Mouse (Mus musculus) CH12.LX (cell line): Measurements from ENCODE around the gene Arrb1. TPM values are rescaled to one million over a fixed set of nuclear protein-coding genes. Genes with fewer than 3 reads are reported as not detected.

ENCODE experiments used
- DNase-seq: peaks from one replicate; pipeline ENCODE4 v3.0.0-alpha.2; 2013; ENCODE audit errors: extremely low read depth
- H3K27ac ChIP-seq: 2 replicates; pipeline ENCODE4 v1.5.1; 2012; ENCODE audit warnings: low read depth, mild to moderate bottlenecking, control low read depth, moderate library complexity; ENCODE audit not compliant: insufficient read depth
- H3K27me3 ChIP-seq: replicated peaks from 2 replicates; pipeline ENCODE3; 2012; ENCODE audit warnings: inconsistent platforms
- H3K36me3 ChIP-seq, 2 experiments: replicated peaks in 1 of 2; 2 replicates each; pipeline versions ENCODE3 to v1.6.1; 2012; ENCODE audit warnings: inconsistent platforms in 1 of 2, low read length in 1 of 2, mild to moderate bottlenecking in 1 of 2, mixed read lengths in 1 of 2, moderate library complexity in 1 of 2; ENCODE audit not compliant: control insufficient read depth in 1 of 2, insufficient read depth in 1 of 2
- H3K4me1 ChIP-seq, 2 experiments: 2 replicates each; pipeline ENCODE4 v1.6.1; 2012; ENCODE audit warnings: inconsistent platforms in 1 of 2, moderate library complexity in 1 of 2; ENCODE audit not compliant: insufficient read depth in 2 of 2, control insufficient read depth in 1 of 2
- H3K4me2 ChIP-seq: 2 replicates; pipeline ENCODE4 v1.6.1; 2012; ENCODE audit warnings: low read depth, mild to moderate bottlenecking, control low read depth; ENCODE audit not compliant: poor library complexity, insufficient read depth, severe bottlenecking
- H3K4me3 ChIP-seq, 3 experiments: fragments of 150-350 bp in 1 of 3; sonication (generic) in 1 of 3; replicated peaks in 1 of 3; 2 replicates each; pipeline versions ENCODE3 to v1.5.1; 2011 to 2012; ENCODE audit warnings: low read depth in 2 of 3, low read length in 2 of 3, mild to moderate bottlenecking in 2 of 3, moderate library complexity in 2 of 3, control low read depth in 1 of 3, improper control_type of control experiment in 1 of 3, inconsistent platforms in 1 of 3, mixed read lengths in 1 of 3; ENCODE audit not compliant: poor library complexity in 1 of 3
- H3K79me2 ChIP-seq: replicated peaks from 2 replicates; pipeline ENCODE4 v1.6.1; 2012; ENCODE audit warnings: mild to moderate bottlenecking, moderate library complexity; ENCODE audit not compliant: control insufficient read depth, poor library complexity, insufficient read depth, severe bottlenecking; ENCODE audit errors: extremely low read depth
- H3K9ac ChIP-seq: 2 replicates; pipeline ENCODE4 v1.6.1; 2012; ENCODE audit warnings: low read depth, mild to moderate bottlenecking, control low read depth, moderate library complexity; ENCODE audit not compliant: insufficient read depth
- H3K9me3 ChIP-seq: replicated peaks from 2 replicates; pipeline ENCODE3; 2012; ENCODE audit warnings: low read length, inconsistent platforms, mixed read lengths
- BHLHE40 ChIP-seq: IDR thresholded peaks from 2 replicates; pipeline ENCODE4 v1.6.1; 2011; ENCODE audit warnings: mild to moderate bottlenecking, low read depth, low read length, improper control_type of control experiment
- CHD2 ChIP-seq: IDR thresholded peaks from 2 replicates; pipeline ENCODE4 v1.6.1; 2011; ENCODE audit warnings: low read length, improper control_type of control experiment
- E2F4 ChIP-seq: IDR thresholded peaks from 2 replicates; pipeline ENCODE4 v1.6.1; 2011; ENCODE audit warnings: low read depth, low read length, improper control_type of control experiment; ENCODE audit not compliant: insufficient replicate concordance
- ELF1 ChIP-seq: IDR thresholded peaks from 2 replicates; pipeline ENCODE4 v1.6.1; 2014; ENCODE audit warnings: low read depth, mild to moderate bottlenecking, inconsistent platforms, low read length, improper control_type of control experiment
- GABPA ChIP-seq: IDR thresholded peaks from 2 replicates; pipeline ENCODE4 v1.6.1; 2012; ENCODE audit warnings: low read depth, low read length, improper control_type of control experiment, inconsistent platforms; ENCODE audit not compliant: insufficient replicate concordance
- JUN ChIP-seq: IDR thresholded peaks from 2 replicates; pipeline ENCODE4 v1.6.1; 2011; ENCODE audit warnings: low read depth, mild to moderate bottlenecking, low read length, improper control_type of control experiment, moderate library complexity; ENCODE audit not compliant: insufficient read depth
- KAT2A ChIP-seq: IDR thresholded peaks from 2 replicates; pipeline ENCODE4 v1.6.1; 2012; ENCODE audit warnings: low read length, improper control_type of control experiment, inconsistent platforms; ENCODE audit not compliant: insufficient replicate concordance
- MAZ ChIP-seq: IDR thresholded peaks from 2 replicates; pipeline ENCODE4 v1.6.1; 2012; ENCODE audit warnings: low read depth, mild to moderate bottlenecking, inconsistent platforms, low read length, improper control_type of control experiment, moderate library complexity
- NELFE ChIP-seq: IDR thresholded peaks from 2 replicates; pipeline ENCODE4 v1.6.1; 2011; ENCODE audit warnings: low read depth, low read length, improper control_type of control experiment
- NRF1 ChIP-seq: IDR thresholded peaks from 2 replicates; pipeline ENCODE4 v1.6.1; 2014; ENCODE audit warnings: low read depth, mild to moderate bottlenecking, inconsistent platforms, low read length, improper control_type of control experiment, moderate library complexity
- PAX5 ChIP-seq: IDR thresholded peaks from 2 replicates; pipeline ENCODE4 v1.6.1; 2012; ENCODE audit warnings: low read length, inconsistent platforms, mixed read lengths
- RCOR1 ChIP-seq: conservative IDR thresholded peaks from 2 replicates; pipeline ENCODE4 v1.6.1; 2012; ENCODE audit warnings: low read depth, mild to moderate bottlenecking, inconsistent platforms, low read length, improper control_type of control experiment
- SIN3A ChIP-seq: IDR thresholded peaks from 2 replicates; pipeline ENCODE4 v1.6.1; 2012; ENCODE audit warnings: low read length, improper control_type of control experiment, inconsistent platforms
- TCF12 ChIP-seq: IDR thresholded peaks from 2 replicates; pipeline ENCODE4 v1.6.1; 2014; ENCODE audit warnings: low read depth, mild to moderate bottlenecking, inconsistent platforms, low read length, improper control_type of control experiment
- USF1 ChIP-seq: IDR thresholded peaks from 2 replicates; pipeline ENCODE4 v1.6.1; 2014; ENCODE audit warnings: low read depth, mild to moderate bottlenecking, inconsistent platforms, low read length, improper control_type of control experiment
- ZC3H11A ChIP-seq: IDR thresholded peaks from 2 replicates; pipeline ENCODE4 v1.6.1; 2012; ENCODE audit warnings: low read depth, mild to moderate bottlenecking, inconsistent platforms, low read length, improper control_type of control experiment
- ZNF384 ChIP-seq: IDR thresholded peaks from 2 replicates; pipeline ENCODE4 v1.6.1; 2012; ENCODE audit warnings: low read depth, low read length, improper control_type of control experiment, inconsistent platforms
- dilution Hi-C: fragments of 300-500 bp; cut with MboI; formaldehyde crosslinking; loops from 2 replicates; pipeline ENCODE4 v1.14.3; 2020; ENCODE audit warnings: low sequenced_read_pairs; ENCODE audit not compliant: extremely low pct_unique_long_range_greater_than_20kb, extremely low pct_ligation_motif_present
- in situ Hi-C: fragments of 300-500 bp; cut with MboI; formaldehyde crosslinking; loops from 3 replicates; pipeline ENCODE4 v1.14.3; 2019; ENCODE audit warnings: low sequenced_read_pairs, low pct_ligation_motif_present, low pct_unique_long_range_greater_than_20kb, mixed read lengths
- polyA plus RNA-seq: library from polyadenylated mRNA; unstranded; fragments of >175 nt; gene quantifications from 2 replicates; pipeline ENCODE4 v1.2.1, GENCODE M21; 2012; ENCODE audit warnings: low read depth; ENCODE audit not compliant: insufficient read length
- total RNA-seq, 2 experiments: library from RNA; depleted of rRNA; stranded (reverse); fragments of 300-350 nt in 1 of 2; fragments of >200 nt in 1 of 2; gene quantifications; 2 replicates each; pipeline ENCODE4 v1.2.3; 2012 to 2014

The Arrb1 gene
- total and polyA plus RNA-seq, 3 experiments = 3.3 to 5.2 (median 4.2) TPM

DNA sequence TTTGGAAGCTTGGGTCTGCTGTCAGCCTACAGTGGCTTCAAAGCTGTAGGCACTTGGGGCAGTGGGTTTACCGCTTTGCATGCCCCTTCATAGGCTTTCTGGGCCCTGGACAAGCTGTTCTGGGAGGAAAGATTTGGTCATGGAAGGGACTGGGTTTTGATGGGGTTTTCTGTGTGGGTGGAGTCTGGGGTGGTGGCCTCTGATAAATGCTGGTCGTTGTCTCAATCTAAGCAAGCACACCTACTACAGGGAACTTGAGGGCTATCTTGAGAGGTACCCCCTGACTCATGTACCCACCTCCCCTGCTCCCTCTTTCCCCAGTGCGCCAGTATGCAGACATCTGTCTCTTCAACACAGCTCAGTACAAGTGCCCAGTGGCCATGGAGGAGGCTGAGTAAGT is 57.4 kb downstream of the Arrb1 start:
- Histone ChIP-seq H3K9me3 (no peaks in the 10 kb centered on the region), H3K4me2 (no peak overlapping the region), H3K36me3 (peaks cover 0 to 15% of the 10 kb centered on the region in 2 experiments), H3K4me1 (no peaks in the 10 kb centered on the region), H3K27me3 (no peaks in the 10 kb centered on the region), H3K79me2 (no peaks in the 10 kb centered on the region), H3K27ac (no peak overlapping the region), H3K9ac (no peak overlapping the region), H3K4me3 (no peak overlapping the region)
- TF ChIP-seq RCOR1 (no peak), NELFE (no peak), MAZ (no peak), NRF1 (no peak), TCF12 (no peak), CHD2 (no peak), BHLHE40 (no peak), ELF1 (no peak)
- in situ Hi-C loops = loop anchor here (5.0 kb wide), 1 partner anchor 35 kb away; no protein-coding TSS in a partner anchor
- dilution Hi-C loops = no loop called here
- no peak for DNase-seq

DNA sequence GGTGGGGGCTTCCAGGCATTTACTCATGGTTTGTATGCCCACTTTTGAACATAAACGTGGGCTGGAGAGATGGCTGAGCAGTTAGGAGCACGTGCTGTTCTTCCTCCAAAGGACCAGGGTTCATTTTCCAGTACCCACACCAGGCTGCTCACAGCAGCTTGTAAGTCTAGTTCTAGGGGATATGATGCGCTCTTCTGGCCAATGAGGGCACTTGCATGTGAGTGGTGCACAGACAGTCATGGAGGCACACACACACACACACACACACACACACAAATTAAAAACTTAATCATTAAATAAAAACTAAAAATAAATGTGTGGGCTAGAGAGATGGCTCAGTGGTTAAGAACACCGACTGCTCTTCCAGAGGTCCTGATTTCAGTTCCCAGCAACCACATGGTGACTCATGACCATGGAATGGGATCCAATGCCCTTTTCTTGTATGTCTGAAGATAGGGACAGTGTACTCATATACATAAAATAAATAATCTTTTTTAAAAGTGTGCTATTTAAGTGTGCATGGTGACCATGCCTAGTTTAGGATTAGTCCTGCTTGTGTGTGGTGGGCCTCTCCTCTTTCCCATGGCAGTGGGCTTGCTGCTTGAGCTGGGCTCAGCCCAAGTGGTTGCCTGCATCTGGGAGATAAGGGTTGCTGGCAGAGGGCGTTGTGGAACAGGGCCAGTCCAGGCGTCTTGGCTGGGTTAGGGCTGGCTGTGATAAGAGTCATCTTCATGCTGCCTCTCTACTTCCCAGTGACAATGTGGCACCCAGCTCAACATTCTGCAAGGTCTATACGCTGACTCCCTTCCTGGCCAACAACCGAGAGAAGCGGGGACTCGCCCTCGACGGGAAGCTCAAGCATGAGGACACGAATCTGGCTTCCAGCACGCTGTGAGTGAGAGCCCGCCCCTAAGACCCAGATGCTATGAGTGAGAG is 58.9 kb downstream of the Arrb1 start:
- Histone ChIP-seq H3K9me3 (no peaks in the 10 kb centered on the region), H3K4me2 (no peak overlapping the region), H3K27me3 (no peaks in the 10 kb centered on the region), H3K27ac (no peak overlapping the region), H3K4me1 (no peaks in the 10 kb centered on the region), H3K9ac (no peak overlapping the region), H3K79me2 (no peaks in the 10 kb centered on the region), H3K36me3 (peaks cover 0 to 13% of the 10 kb centered on the region in 2 experiments), H3K4me3 (no peak overlapping the region)
- in situ Hi-C loops = loop anchor here (5.0 kb wide), 1 partner anchor 37 kb away; no protein-coding TSS in a partner anchor
- no peak for DNase-seq
- dilution Hi-C loops = no loop called here
- no peak for TF ChIP-seq USF1
- no peak for TF ChIP-seq ZC3H11A
- TF ChIP-seq E2F4 = no peak
- no peak for TF ChIP-seq SIN3A
- TF ChIP-seq PAX5 = no peak
- no peak for TF ChIP-seq NELFE
- no peak for TF ChIP-seq KAT2A
- no peak for TF ChIP-seq GABPA
- TF ChIP-seq CHD2 = no peak
- TF ChIP-seq ZNF384 = no peak
- TF ChIP-seq JUN = no peak
